Mouse (Mus musculus) thymus, adult 2 months (tissue): ENCODE data around the gene Pik3ca. TPM values are rescaled to one million over a fixed set of nuclear protein-coding genes. Genes with fewer than 3 reads are reported as not detected.

Source experiments
- DNase-seq: peaks from one replicate; pipeline ENCODE4 v3.0.0; 2021
- H3K27ac ChIP-seq: fragments of 200-500 bp; 2 replicates; pipeline ENCODE4 v1.5.1; 2012; ENCODE audit warnings: low read length, control low read depth; ENCODE audit not compliant: control insufficient read depth, insufficient read depth
- H3K27me3 ChIP-seq: fragments of 200-500 bp; 2 replicates; pipeline ENCODE4 v1.6.1; 2012; ENCODE audit warnings: mild to moderate bottlenecking, low read length, moderate library complexity, mixed read lengths; ENCODE audit not compliant: control insufficient read depth, insufficient read depth
- H3K36me3 ChIP-seq: fragments of 200-500 bp; 2 replicates; pipeline ENCODE4 v1.6.1; 2012; ENCODE audit warnings: mild to moderate bottlenecking, low read length, moderate library complexity; ENCODE audit not compliant: control insufficient read depth, insufficient read depth
- H3K4me1 ChIP-seq: fragments of 200-500 bp; replicated peaks from 2 replicates; pipeline ENCODE4 v1.6.1; 2012; ENCODE audit warnings: low read length; ENCODE audit not compliant: control insufficient read depth, insufficient read depth
- H3K4me3 ChIP-seq: fragments of 200-500 bp; 2 replicates; pipeline ENCODE4 v1.5.1; 2012; ENCODE audit warnings: mild to moderate bottlenecking, low read length, control low read depth, moderate library complexity; ENCODE audit not compliant: control insufficient read depth, insufficient read depth
- CTCF ChIP-seq: fragments of 200-500 bp; IDR thresholded peaks from 2 replicates; pipeline ENCODE4 v1.5.1; 2012; ENCODE audit warnings: mild to moderate bottlenecking, control low read depth, low read length, moderate library complexity, borderline replicate concordance; ENCODE audit not compliant: control insufficient read depth, poor library complexity, insufficient read depth; ENCODE audit errors: extremely low read depth
- POLR2A ChIP-seq: fragments of 200-500 bp; IDR thresholded peaks from 2 replicates; pipeline ENCODE4 v1.6.1; 2012; ENCODE audit warnings: mild to moderate bottlenecking, low read length, control low read depth, moderate library complexity; ENCODE audit not compliant: control insufficient read depth, poor library complexity, insufficient read depth; ENCODE audit errors: extremely low read depth
- WGBS: fragments of 180-500 bp; shearing (Covaris S2); methylation state at CpG from one replicate; pipeline ENCODE4 v1.1.7; 2018; 5-methylcytosine and 5-hydroxymethylcytosine counted together
- polyA plus RNA-seq: library from polyadenylated mRNA; depleted of rRNA; stranded (reverse); fragments of >200 nt; gene quantifications from 2 replicates; pipeline ENCODE4 v1.2.3, GENCODE M21; 2012

Pik3ca gene
- polyA plus RNA-seq, 1 experiment: 10.2 TPM

- 97% methylated on average over 6 of the region's 6 CpGs for whole genome bisulfite sequencing
- H3K36me3 ChIP-seq: peaks cover 53% of the 10 kb centered on the region
- no peak overlapping the region for H3K27ac ChIP-seq
- no peaks in the 10 kb centered on the region for H3K4me1 ChIP-seq
- no peaks in the 10 kb centered on the region for H3K27me3 ChIP-seq
- no peak for DNase-seq
- no peak overlapping the region for H3K4me3 ChIP-seq
- no peak for TF ChIP-seq POLR2A
- TF ChIP-seq CTCF: no peak
Observed at GRCm38 (mm10) chr3:32437820-32438219, 40.3 kb downstream of the Pik3ca start.

GRCm38 (mm10) chr3:32438716-32439115 lies 41.2 kb downstream of the Pik3ca start:
- H3K4me3 ChIP-seq: no peak overlapping the region
- H3K27me3 ChIP-seq: no peaks in the 10 kb centered on the region
- WGBS: 97% methylated on average over 4 of the region's 4 CpGs
- no peak for DNase-seq
- H3K36me3 ChIP-seq: peaks cover 60% of the 10 kb centered on the region
- TF ChIP-seq CTCF (no peak), POLR2A (no peak)
- no peak overlapping the region for H3K27ac ChIP-seq
- no peaks in the 10 kb centered on the region for H3K4me1 ChIP-seq

- DNase-seq: no peak
- no peak overlapping the region for H3K4me3 ChIP-seq
- H3K36me3 ChIP-seq: peaks cover 76% of the 10 kb centered on the region
- TF ChIP-seq POLR2A (no peak), CTCF (no peak)
- H3K4me1 ChIP-seq: no peaks in the 10 kb centered on the region
- no peaks in the 10 kb centered on the region for H3K27me3 ChIP-seq
- no peak overlapping the region for H3K27ac ChIP-seq
Observed at GRCm38 (mm10) chr3:32441710-32442109, 44.2 kb downstream of the Pik3ca start.

- no peak for TF ChIP-seq CTCF
- no peaks in the 10 kb centered on the region for H3K4me1 ChIP-seq
- no peaks in the 10 kb centered on the region for H3K27me3 ChIP-seq
- no peak overlapping the region for H3K27ac ChIP-seq
- 98% methylated on average over 11 of the region's 11 CpGs for WGBS
- peaks cover 74% of the 10 kb centered on the region for H3K36me3 ChIP-seq
- no peak overlapping the region for H3K4me3 ChIP-seq
- DNase-seq: no peak
Observed at GRCm38 (mm10) chr3:32454329-32455021, 57.0 kb downstream of the Pik3ca start.

GRCm38 (mm10) chr3:32459777-32460176 lies 62.3 kb downstream of the Pik3ca start:
- Histone ChIP-seq H3K36me3 (peaks cover 70% of the 10 kb centered on the region), H3K27ac (no peak overlapping the region), H3K4me1 (no peaks in the 10 kb centered on the region), H3K4me3 (no peak overlapping the region), H3K27me3 (no peaks in the 10 kb centered on the region)
- peak; percentile 35 for DNase-seq
- TF ChIP-seq POLR2A: no peak
- no peak for TF ChIP-seq CTCF
- WGBS: 88% methylated on average over 4 of the region's 4 CpGs

- no peak for DNase-seq
- 99% methylated on average over 4 of the region's 4 CpGs for WGBS
- peaks cover 23% of the 10 kb centered on the region for H3K36me3 ChIP-seq
- H3K27me3 ChIP-seq: no peaks in the 10 kb centered on the region
- no peak for TF ChIP-seq CTCF
- no peak for TF ChIP-seq POLR2A
- H3K27ac ChIP-seq: no peak overlapping the region
- H3K4me1 ChIP-seq: no peaks in the 10 kb centered on the region
- no peak overlapping the region for H3K4me3 ChIP-seq
Observed at GRCm38 (mm10) chr3:32467321-32467720, 69.8 kb downstream of the Pik3ca start.

- no peak for TF ChIP-seq CTCF
- TF ChIP-seq POLR2A: no peak
- Histone ChIP-seq H3K4me3 (no peak overlapping the region), H3K27ac (no peak overlapping the region), H3K4me1 (no peaks in the 10 kb centered on the region), H3K27me3 (no peaks in the 10 kb centered on the region), H3K36me3 (peaks cover 12% of the 10 kb centered on the region)
- WGBS: 95% methylated on average over 4 of the region's 4 CpGs
- no peak for DNase-seq
Observed at GRCm38 (mm10) chr3:32468411-32468810, 70.9 kb downstream of the Pik3ca start.

GRCm38 (mm10) chr3:32470449-32470848 lies 73.0 kb downstream of the Pik3ca start:
- H3K4me1 ChIP-seq: no peaks in the 10 kb centered on the region
- no peak overlapping the region for H3K27ac ChIP-seq
- no peak for TF ChIP-seq POLR2A
- TF ChIP-seq CTCF: no peak
- WGBS: 94% methylated on average over 7 of the region's 7 CpGs
- H3K36me3 ChIP-seq: no peaks in the 10 kb centered on the region
- no peak for DNase-seq
- H3K27me3 ChIP-seq: no peaks in the 10 kb centered on the region
- H3K4me3 ChIP-seq: no peak overlapping the region
